In the genomic region with DNA sequence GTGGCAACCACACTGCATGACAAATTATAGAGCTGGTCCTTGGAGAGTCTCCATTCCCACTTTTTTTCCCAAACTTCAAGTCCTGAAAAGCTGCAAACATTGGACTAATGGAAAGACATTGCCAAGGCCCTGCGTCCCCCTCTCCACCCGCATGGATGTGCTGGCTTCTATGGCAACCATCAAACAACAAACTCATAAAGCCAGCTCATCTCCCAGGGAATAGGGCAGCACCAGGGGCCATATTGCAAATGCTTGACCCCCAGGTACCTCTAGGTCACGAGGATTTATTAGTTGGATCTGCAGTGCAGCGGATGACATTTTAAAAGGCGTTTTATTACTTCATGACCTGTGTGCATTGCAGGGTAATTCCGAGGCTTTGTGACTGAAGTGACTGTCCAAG, we compare ENCODE assay signal across 26 mouse cellular contexts.
A peak's percentile ranks its signal among the peaks of the same experiment; 100 is the strongest.
DNase-seq lines count a peak whose midpoint lies in the region; ATAC-seq lines count a peak whose summit lies in the region.
"Had no signal": no experiment of that assay in that cellular context is flagged by ENCODE, and none has a peak within 500 bp of the region (broad histone marks: within the 10 kb centered on the region; RNA-seq: fewer than 3 reads in every experiment).

No protein-coding gene starts in this region.

- H3K4me3 ChIP-seq in midbrain, embryonic 10.5 days, result no peak overlapping the region
- no peak overlapping the region for H3K4me3 ChIP-seq in midbrain, embryonic 13.5 days (replicated peaks)
- H3K4me3 ChIP-seq: embryonic facial prominence, embryonic 12.5 days; embryonic facial prominence, embryonic 15.5 days; heart, adult 2 months; hindbrain, embryonic 12.5 days; hindbrain, embryonic 15.5 days; intestine, embryonic 15.5 days had no signal

- WGBS in midbrain, embryonic 10.5 days, result 87% methylated on average over 6 of the region's 6 CpGs
- 81% methylated on average over 6 of the region's 6 CpGs for WGBS in midbrain, embryonic 13.5 days

- DNase-seq in embryo, embryonic 10.5 days (ENCODE audit: low spot score), result peak; percentile 50
- DNase-seq in embryo, embryonic 9.5 days (ENCODE audit: extremely low spot score), result no peak
- no peak for DNase-seq in midbrain, embryonic 10.5 days (ENCODE audit: low spot score)
- peak; percentile 56 for DNase-seq in mesoderm, embryonic 11.5 days (ENCODE audit: low read depth, low spot score)
- DNase-seq in c-Kit-positive CD71-positive TER-119-positive erythroid progenitor cells, embryonic 14.5 days (ENCODE audit: low spot score), result no peak
- DNase-seq: adrenal gland, postnatal 10 days; adrenal gland, postnatal 36 days; B cell, adult 2 months; cerebellum, adult 11-12 months; cerebellum, adult 8-10 months; cerebellum, postnatal 10 days; forebrain, postnatal 0 days; gastrocnemius, postnatal 25 days; heart, adult 2 months; kidney, adult 18-20 months had no signal

- H3K36me3 ChIP-seq in midbrain, embryonic 10.5 days, result no peaks in the 10 kb centered on the region
- no peaks in the 10 kb centered on the region for H3K36me3 ChIP-seq in midbrain, embryonic 13.5 days
- H3K36me3 ChIP-seq: embryonic facial prominence, embryonic 12.5 days; embryonic facial prominence, embryonic 15.5 days; G1E; hindbrain, embryonic 12.5 days; hindbrain, embryonic 15.5 days; intestine, embryonic 15.5 days had no signal

- no peak for ATAC-seq in midbrain, embryonic 13.5 days
- ATAC-seq: forebrain, embryonic 14.5 days; forebrain, postnatal 0 days; intestine, embryonic 15.5 days; Patski had no signal

- peaks cover 23% of the 10 kb centered on the region for H3K4me1 ChIP-seq in midbrain, embryonic 10.5 days
- peaks cover 20% of the 10 kb centered on the region for H3K4me1 ChIP-seq in midbrain, embryonic 13.5 days (replicated peaks)

- no peak overlapping the region for H3K9ac ChIP-seq in midbrain, embryonic 13.5 days (replicated peaks)
- H3K9ac ChIP-seq: embryonic facial prominence, embryonic 12.5 days; embryonic facial prominence, embryonic 15.5 days; forebrain, postnatal 0 days; hindbrain, embryonic 12.5 days; hindbrain, embryonic 15.5 days; intestine, embryonic 15.5 days had no signal

- peaks cover 6% of the 10 kb centered on the region for H3K27me3 ChIP-seq in midbrain, embryonic 10.5 days (ENCODE audit: low read depth, poor library complexity, severe bottlenecking)
- no peaks in the 10 kb centered on the region for H3K27me3 ChIP-seq in midbrain, embryonic 13.5 days
- H3K27me3 ChIP-seq: CH12.LX; embryonic facial prominence, embryonic 12.5 days; embryonic facial prominence, embryonic 15.5 days; hindbrain, embryonic 12.5 days; hindbrain, embryonic 15.5 days; intestine, embryonic 15.5 days; Patski had no signal

- H3K9me3 ChIP-seq in midbrain, embryonic 10.5 days (replicated peaks), result no peaks in the 10 kb centered on the region
- H3K9me3 ChIP-seq in midbrain, embryonic 13.5 days, result no peaks in the 10 kb centered on the region
- H3K9me3 ChIP-seq: embryonic facial prominence, embryonic 12.5 days; embryonic facial prominence, embryonic 15.5 days; G1E; hindbrain, embryonic 12.5 days; hindbrain, embryonic 15.5 days; intestine, embryonic 15.5 days had no signal

- no peak overlapping the region for H3K4me2 ChIP-seq in midbrain, embryonic 13.5 days (replicated peaks)
- H3K4me2 ChIP-seq: embryonic facial prominence, embryonic 12.5 days; embryonic facial prominence, embryonic 15.5 days; heart, embryonic 11.5 days; hindbrain, embryonic 12.5 days; hindbrain, embryonic 15.5 days; intestine, embryonic 15.5 days had no signal

- H3K27ac ChIP-seq in midbrain, embryonic 10.5 days (replicated peaks), result 0 out of 2 replicates have a peak overlapping the region, but pooled peaks have one; percentile 4
- H3K27ac ChIP-seq in midbrain, embryonic 13.5 days, result no peak overlapping the region
- H3K27ac ChIP-seq: embryonic facial prominence, embryonic 12.5 days; embryonic facial prominence, embryonic 15.5 days; heart, adult 2 months; hindbrain, embryonic 12.5 days; hindbrain, embryonic 15.5 days; intestine, embryonic 15.5 days had no signal

Comparison
In these comparisons a context has a peak if more than half of its experiments do, and no peak if none do; other contexts are left out.
1. DNase-seq: peak in embryo, embryonic 10.5 days (single experiment) and mesoderm, embryonic 11.5 days (single experiment); none in embryo, embryonic 9.5 days (single experiment), midbrain, embryonic 10.5 days (single experiment) and c-Kit-positive CD71-positive TER-119-positive erythroid progenitor cells, embryonic 14.5 days (single experiment).